Mouse (Mus musculus) left cerebral cortex, postnatal 25 days (tissue): ENCODE measurements at regions not wholly inside any gene's neighbourhood (a gene's known extent, or its start where the extent isn't known, plus 50 kb on each side); places are given as distances from the start of the nearest gene placed in this dataset.

Experiments used
- DNase-seq, 2 experiments: peaks; one replicate each; pipeline ENCODE4 v3.0.0; 2022; ENCODE audit warnings: low spot score in 2 of 2, mixed read lengths in 1 of 2
- intact Hi-C: fragments of 180-260 bp; cut with DNase I; formaldehyde crosslinking; loops from one replicate; pipeline ENCODE4 v1.15.1; 2025

- intact Hi-C loops, result no loop called here
- DNase-seq, result peak; percentile 51 to 60
Observed at GRCm38 (mm10) chr5:116809001-116809759, 217.6 kb upstream of the Srrm4 start.

GRCm38 (mm10) chr5:116797460-116797859 is 205.8 kb upstream of the Srrm4 start:
- no peak for DNase-seq
- intact Hi-C loops, result no loop called here

- peak; percentile 10 to 16 for DNase-seq
- intact Hi-C loops, result no loop called here
Observed at GRCm38 (mm10) chr5:116795169-116795568, 203.6 kb upstream of the Srrm4 start.

- intact Hi-C loops, result no loop called here
- no peak for DNase-seq
Observed at GRCm38 (mm10) chr5:116790419-116790818, 198.8 kb upstream of the Srrm4 start.

GRCm38 (mm10) chr5:116789859-116790258 is 198.2 kb upstream of the Srrm4 start:
- DNase-seq, result no peak
- intact Hi-C loops, result no loop called here

GRCm38 (mm10) chr5:116776450-116776849 is 184.8 kb upstream of the Srrm4 start:
- intact Hi-C loops, result no loop called here
- DNase-seq, result peak in 1 of 2 experiments; percentile 30

- intact Hi-C loops, result no loop called here
- no peak for DNase-seq
Observed at GRCm38 (mm10) chr5:116766261-116766660, 174.6 kb upstream of the Srrm4 start.

- intact Hi-C loops, result no loop called here
- no peak for DNase-seq
Observed at GRCm38 (mm10) chr5:116761323-116761722, 169.7 kb upstream of the Srrm4 start.

- intact Hi-C loops, result no loop called here
- DNase-seq, result peak; percentile 5 to 85
Observed at GRCm38 (mm10) chr5:116758687-116759086, 167.1 kb upstream of the Srrm4 start.

GRCm38 (mm10) chr5:116752941-116753340 is 161.3 kb upstream of the Srrm4 start:
- DNase-seq, result no peak
- intact Hi-C loops, result no loop called here

GRCm38 (mm10) chr5:116752096-116752495 is 160.5 kb upstream of the Srrm4 start:
- DNase-seq, result no peak
- intact Hi-C loops, result no loop called here

GRCm38 (mm10) chr5:116745776-116746175 is 154.2 kb upstream of the Srrm4 start:
- intact Hi-C loops, result loop anchor here (10.0 kb wide), 1 partner anchor 289 kb away; no protein-coding TSS in a partner anchor
- no peak for DNase-seq

GRCm38 (mm10) chr5:116744389-116744788 is 152.8 kb upstream of the Srrm4 start:
- intact Hi-C loops, result loop anchor here (10.0 kb wide), 1 partner anchor 290 kb away; no protein-coding TSS in a partner anchor
- no peak for DNase-seq

GRCm38 (mm10) chr5:116735622-116736021 is 144.0 kb upstream of the Srrm4 start:
- intact Hi-C loops, result no loop called here
- no peak for DNase-seq

- intact Hi-C loops, result no loop called here
Observed at GRCm38 (mm10) chr5:116731509-116731908, 139.9 kb upstream of the Srrm4 start.

GRCm38 (mm10) chr5:116719200-116719599 is 127.6 kb upstream of the Srrm4 start:
- DNase-seq, result no peak
- intact Hi-C loops, result no loop called here

More at GRCm38 (mm10) chr5:116731509-116731908, 139.9 kb upstream of the Srrm4 start:
- DNase-seq, result no peak

GRCm38 (mm10) chr5:116714256-116714655 is 122.6 kb upstream of the Srrm4 start:
- intact Hi-C loops, result no loop called here
- DNase-seq, result no peak

GRCm38 (mm10) chr5:116712056-116712455 is 120.4 kb upstream of the Srrm4 start:
- DNase-seq, result no peak
- intact Hi-C loops, result no loop called here

- intact Hi-C loops, result no loop called here
- no peak for DNase-seq
Observed at GRCm38 (mm10) chr5:116708505-116708904, 116.9 kb upstream of the Srrm4 start.

GRCm38 (mm10) chr5:116662466-116662865 is 70.8 kb upstream of the Srrm4 start:
- peak; percentile 20 to 25 for DNase-seq
- intact Hi-C loops, result no loop called here

GRCm38 (mm10) chr5:116661851-116662250 is 70.2 kb upstream of the Srrm4 start:
- intact Hi-C loops, result no loop called here
- DNase-seq, result no peak
